Mouse (Mus musculus): ENCODE data around the gene Phf20. TPM values are rescaled to one million over a fixed set of nuclear protein-coding genes. Genes with fewer than 3 reads are reported as not detected.

The Phf20 gene
- total RNA-seq, 2 experiments from 2014 or later, result 46.8 to 53.8 TPM

Other genes with a start within 250 kb of the Phf20 start
- 9.6 and 12.7 TPM in 2 replicates for gene Cep250, start 240.0 kb upstream of the Phf20 start, total RNA-seq (2015)
- 30.7 and 44.6 TPM in 2 replicates for gene Cep250, start 240.0 kb upstream of the Phf20 start, total RNA-seq (2017)
- 0.10 and 0.74 TPM in 2 replicates for gene 6430550D23Rik, start 188.5 kb upstream of the Phf20 start, total RNA-seq (2015)
- gene 6430550D23Rik, start 188.5 kb upstream of the Phf20 start, total RNA-seq (2017), result 0.20 and 0.92 TPM in 2 replicates
- gene Ergic3, start 188.4 kb upstream of the Phf20 start, total RNA-seq (2015), result 206 and 246 TPM in 2 replicates
- gene Ergic3, start 188.4 kb upstream of the Phf20 start, total RNA-seq (2017), result 65.3 and 76.8 TPM in 2 replicates
- not detected in 2 replicates for gene Fer1l4, start 143.5 kb upstream of the Phf20 start, total RNA-seq (2015)
- gene Fer1l4, start 143.5 kb upstream of the Phf20 start, total RNA-seq (2017), result not detected in 2 replicates
- gene Spag4, start 131.3 kb upstream of the Phf20 start, total RNA-seq (2015), result 1.3 and 1.7 TPM in 2 replicates
- gene Spag4, start 131.3 kb upstream of the Phf20 start, total RNA-seq (2017), result 2.6 and 3.3 TPM in 2 replicates
- gene Cpne1, start 84.5 kb upstream of the Phf20 start, total RNA-seq (2015), result 36.8 and 39.2 TPM in 2 replicates
- gene Cpne1, start 84.5 kb upstream of the Phf20 start, total RNA-seq (2017), result 22.1 and 26.1 TPM in 2 replicates
- 34.4 and 44.8 TPM in 2 replicates for gene Rbm12, start 84.5 kb upstream of the Phf20 start, total RNA-seq (2015)
- 33.6 and 59.0 TPM in 2 replicates for gene Rbm12, start 84.5 kb upstream of the Phf20 start, total RNA-seq (2017)
- gene Gm28036, start 69.4 kb upstream of the Phf20 start, total RNA-seq (2015), result 1.6 and 6.4 TPM in 2 replicates
- gene Gm28036, start 69.4 kb upstream of the Phf20 start, total RNA-seq (2017), result 23.1 and 25.5 TPM in 2 replicates
- 104 and 134 TPM in 2 replicates for gene Romo1, start 52.4 kb upstream of the Phf20 start, total RNA-seq (2015)
- 13.2 and 27.2 TPM in 2 replicates for gene Romo1, start 52.4 kb upstream of the Phf20 start, total RNA-seq (2017)
- 54.3 and 71.4 TPM in 2 replicates for gene Nfs1, start 52.3 kb upstream of the Phf20 start, total RNA-seq (2015)
- gene Nfs1, start 52.3 kb upstream of the Phf20 start, total RNA-seq (2017), result 32.4 and 35.0 TPM in 2 replicates
- gene Rbm39, start 16.2 kb upstream of the Phf20 start, total RNA-seq (2015), result 515 and 549 TPM in 2 replicates
- gene Rbm39, start 16.2 kb upstream of the Phf20 start, total RNA-seq (2017), result 502 and 605 TPM in 2 replicates
- 2.7 TPM in 2 replicates for gene Cnbd2, start 115.8 kb downstream of the Phf20 start, total RNA-seq (2015)
- gene Cnbd2, start 115.8 kb downstream of the Phf20 start, total RNA-seq (2017), result 3.6 and 4.9 TPM in 2 replicates
- gene Scand1, start 116.2 kb downstream of the Phf20 start, total RNA-seq (2015), result 1.8 and 4.2 TPM in 2 replicates
- gene Scand1, start 116.2 kb downstream of the Phf20 start, total RNA-seq (2017), result 5.6 and 17.2 TPM in 2 replicates
- 0.05 and 0.39 TPM in 2 replicates for gene Epb41l1, start 224.4 kb downstream of the Phf20 start, total RNA-seq (2015)
- gene Epb41l1, start 224.4 kb downstream of the Phf20 start, total RNA-seq (2017), result 0.24 and 2.6 TPM in 2 replicates